Mouse (Mus musculus) MEL (cell line): Measurements from ENCODE around the gene Akap12.

Experiments
- BHLHE40 ChIP-seq: IDR thresholded peaks from 2 replicates; pipeline ENCODE4 v1.6.1; 2012; ENCODE audit warnings: low read depth, mild to moderate bottlenecking, inconsistent platforms, low read length, improper control_type of control experiment, borderline replicate concordance
- CTCF ChIP-seq, 3 experiments: IDR thresholded peaks in 2 of 3; conservative IDR thresholded peaks in 1 of 3; 2 replicates each; pipeline ENCODE4 v1.5.1; 2011 to 2012; ENCODE audit warnings: low read length in 3 of 3, low read depth in 2 of 3, mild to moderate bottlenecking in 2 of 3, improper control_type of control experiment in 1 of 3, inconsistent platforms in 1 of 3, mixed read lengths in 1 of 3, moderate library complexity in 1 of 3; ENCODE audit not compliant: control insufficient read depth in 1 of 3, insufficient read depth in 1 of 3, poor library complexity in 1 of 3, severe bottlenecking in 1 of 3
- JUND ChIP-seq: IDR thresholded peaks from 2 replicates; pipeline ENCODE4 v1.6.1; 2011; ENCODE audit warnings: low read depth, mild to moderate bottlenecking, improper control_type of control experiment, low read length
- MXI1 ChIP-seq: IDR thresholded peaks from 2 replicates; pipeline ENCODE4 v1.6.1; 2011; ENCODE audit warnings: mild to moderate bottlenecking, low read depth, low read length, improper control_type of control experiment
- NELFE ChIP-seq: IDR thresholded peaks from 2 replicates; pipeline ENCODE4 v1.6.1; 2011; ENCODE audit warnings: low read depth, low read length, improper control_type of control experiment
- POLR2AphosphoS5 ChIP-seq: IDR thresholded peaks from 2 replicates; pipeline ENCODE4 v1.6.1; 2012; ENCODE audit warnings: low read depth, borderline replicate concordance, mild to moderate bottlenecking, inconsistent platforms, low read length, moderate library complexity, mixed read lengths

- TF ChIP-seq JUND (no peak), CTCF (IDR thresholded peaks at IDR 0.05 in 2 of 3, conservative IDR thresholded peaks at IDR 0.05 in 1 of 3; ENCODE audit: control insufficient read depth in 1 of 3, insufficient read depth in 1 of 3, low read depth in 2 of 3, low read length in 3 of 3, poor library complexity in 1 of 3, severe bottlenecking in 1 of 3) (no peak), MXI1 (no peak), POLR2AphosphoS5 (no peak), NELFE (no peak), BHLHE40 (no peak)
These were observed 129.1 kb downstream of the Akap12 start for GRCm38 (mm10) chr10:4395321-4395720.
